Mouse (Mus musculus) kidney, postnatal 4 days (tissue): ENCODE results near the gene Grk4.

ENCODE experiments used
- DNase-seq, 2 experiments: peaks; one replicate each; pipeline ENCODE4 v3.0.0; 2021; ENCODE audit warnings: mixed read lengths in 2 of 2

Gene Grk4

GRCm38 (mm10) chr5:34659686-34660590 is at the start of gene Grk4, which contains the start of gene Nop14:
Grk4 (plus strand) TSS chr5:34660379.
Nop14 (minus strand) TSS chr5:34660148.
- DNase-seq: peak; percentile 98 to 99

- DNase-seq: no peak
Observed at GRCm38 (mm10) chr5:34632996-34633395, 27.2 kb upstream of the Grk4 start.

GRCm38 (mm10) chr5:34633641-34634040 is 26.5 kb upstream of the Grk4 start:
- DNase-seq: peak in 1 of 2 experiments; percentile 37

GRCm38 (mm10) chr5:34634746-34635400 is 25.3 kb upstream of the Grk4 start:
- DNase-seq: no peak

- DNase-seq: peak in 1 of 2 experiments; percentile 19
Observed at GRCm38 (mm10) chr5:34635665-34636192, 24.4 kb upstream of the Grk4 start.

- peak; percentile 86 to 90 for DNase-seq
Observed at GRCm38 (mm10) chr5:34636481-34637287, 23.5 kb upstream of the Grk4 start, which contains the start of gene Mfsd10. Mfsd10 (minus strand) TSS chr5:34637212.

- no peak for DNase-seq
Observed at GRCm38 (mm10) chr5:34637591-34638156, 22.5 kb upstream of the Grk4 start.

GRCm38 (mm10) chr5:34641991-34642390 is 18.2 kb upstream of the Grk4 start:
- no peak for DNase-seq

GRCm38 (mm10) chr5:34642932-34643331 is 17.2 kb upstream of the Grk4 start:
- peak; percentile 23 to 50 for DNase-seq

GRCm38 (mm10) chr5:34647581-34647980 is 12.6 kb upstream of the Grk4 start:
- DNase-seq: peak; percentile 77 to 80

- DNase-seq: no peak
Observed at GRCm38 (mm10) chr5:34652961-34653360, 7.2 kb upstream of the Grk4 start.

GRCm38 (mm10) chr5:34654881-34655280 is 5.3 kb upstream of the Grk4 start:
- DNase-seq: no peak

GRCm38 (mm10) chr5:34657556-34657955 is 2.6 kb upstream of the Grk4 start:
- DNase-seq: no peak

GRCm38 (mm10) chr5:34660591-34661130 is 482 bp downstream of the Grk4 start:
- DNase-seq: no peak

GRCm38 (mm10) chr5:34661909-34662308 is 1.7 kb downstream of the Grk4 start:
- no peak for DNase-seq

- no peak for DNase-seq
Observed at GRCm38 (mm10) chr5:34663231-34663630, 3.1 kb downstream of the Grk4 start.

GRCm38 (mm10) chr5:34669493-34669892 is 9.3 kb downstream of the Grk4 start:
- DNase-seq: no peak

- DNase-seq: peak; percentile 9 to 22
Observed at GRCm38 (mm10) chr5:34670280-34670679, 10.1 kb downstream of the Grk4 start.

GRCm38 (mm10) chr5:34689868-34690267 is 29.7 kb downstream of the Grk4 start:
- no peak for DNase-seq

GRCm38 (mm10) chr5:34692782-34693181 is 32.6 kb downstream of the Grk4 start:
- no peak for DNase-seq

GRCm38 (mm10) chr5:34695521-34695920 is 35.3 kb downstream of the Grk4 start:
- peak in 1 of 2 experiments; percentile 9 for DNase-seq

- DNase-seq: no peak
Observed at GRCm38 (mm10) chr5:34708436-34708835, 48.3 kb downstream of the Grk4 start.
